Mouse (Mus musculus): ENCODE measurements around the gene Zfp980.
"Not testable (repeated sequence)": the region's sequence is repeated elsewhere in the genome, so short reads cannot be mapped to it uniquely, and the experiment has no call there.

GRCm38 (mm10) chr4:145680217-145680616 lies 9.7 kb downstream of the Zfp980 start:
- TF ChIP-seq GATA1 (IDR thresholded peaks at IDR 0.05; ENCODE audit: borderline replicate concordance, low read length); FLI1 (IDR thresholded peaks at IDR 0.05; ENCODE audit: low read length): not testable (repeated sequence)
